Mouse (Mus musculus) small intestine, adult 2 months (tissue): ENCODE data around the gene Pdgfra.

Experiments
- CTCF ChIP-seq: fragments of 200-500 bp; IDR thresholded peaks from 2 replicates; pipeline ENCODE4 v1.5.1; 2012; ENCODE audit warnings: low read depth, mild to moderate bottlenecking, control low read depth, inconsistent platforms, low read length, moderate library complexity, mixed read lengths; ENCODE audit not compliant: insufficient replicate concordance, insufficient read length; ENCODE audit errors: extremely low read depth
- POLR2A ChIP-seq: fragments of 200-500 bp; IDR thresholded peaks from 2 replicates; pipeline ENCODE4 v1.6.1; 2012; ENCODE audit warnings: low read depth, mild to moderate bottlenecking, control low read depth, inconsistent platforms, low read length, moderate library complexity

- TF ChIP-seq CTCF, result no peak
- no peak for TF ChIP-seq POLR2A
These were observed 1.6 kb upstream of the Pdgfra start for GRCm38 (mm10) chr5:75150341-75150981.
